Mouse (Mus musculus): ENCODE results near the gene Amot. TPM values are rescaled to one million over a fixed set of nuclear protein-coding genes. Genes with fewer than 3 reads are reported as not detected.

The Amot gene
- total and polyA plus RNA-seq, 2 experiments from 2014 or later, result 7.7 to 18.3 TPM

DNA sequence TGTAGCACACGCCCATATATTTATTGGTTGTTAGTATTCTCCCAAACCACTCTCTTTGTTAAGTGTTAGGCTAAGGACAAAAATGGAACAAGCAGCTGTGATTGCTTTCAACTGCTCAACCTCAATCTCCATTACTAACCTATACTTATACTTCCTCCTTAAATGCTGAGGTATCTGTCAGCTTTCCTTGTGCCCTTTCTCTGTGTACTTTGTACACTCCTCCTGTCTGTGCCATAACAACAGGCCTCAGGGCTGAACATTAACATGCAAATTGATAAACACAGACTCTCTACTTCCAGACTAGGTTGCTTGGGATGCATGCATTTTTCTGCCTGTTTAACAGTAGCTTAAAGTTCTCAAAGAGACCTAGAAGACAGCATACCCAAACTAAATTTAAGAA lies 76.2 kb downstream of the Amot start:
- H3K27me3 ChIP-seq (ENCODE audit: insufficient read depth, low read length), result no peaks in the 10 kb centered on the region

GRCm38 (mm10) chrX:145424026-145424425 lies 81.0 kb downstream of the Amot start:
- Histone ChIP-seq H3K4me3 (ENCODE audit: low read depth, low read length) (no peak overlapping the region), H3K9ac (no peak overlapping the region), H3K4me1 (ENCODE audit: insufficient read depth) (no peaks in the 10 kb centered on the region), H3K9me3 (ENCODE audit: low read length) (no peaks in the 10 kb centered on the region), H3K36me3 (ENCODE audit: insufficient read depth) (no peaks in the 10 kb centered on the region), H3K4me2 (ENCODE audit: low read depth) (no peak overlapping the region), H3K27me3 (ENCODE audit: insufficient read depth, low read length) (no peaks in the 10 kb centered on the region), H3K27ac (ENCODE audit: low read depth, low read length) (no peak overlapping the region)
- TF ChIP-seq CTCF (IDR thresholded peaks at IDR 0.05; ENCODE audit: low read depth), result no peak
- DNase-seq, result peak; percentile 1
- peak; percentile 73 for ATAC-seq
- 32% methylated on average over 2 of the region's 2 CpGs for WGBS

More for the DNA sequence above, 76.2 kb downstream of the Amot start:
- 75% methylated on average over 1 of the region's 1 CpGs for WGBS
- H3K27ac ChIP-seq (ENCODE audit: low read depth, low read length), result no peak overlapping the region
- ATAC-seq (no peak), DNase-seq (no peak)
- H3K9ac ChIP-seq, result no peak overlapping the region
- TF ChIP-seq CTCF (IDR thresholded peaks at IDR 0.05; ENCODE audit: low read depth), result no peak
- H3K4me2 ChIP-seq (ENCODE audit: low read depth), result no peak overlapping the region
- no peak overlapping the region for H3K4me3 ChIP-seq (ENCODE audit: low read depth, low read length)
- no peaks in the 10 kb centered on the region for H3K36me3 ChIP-seq (ENCODE audit: insufficient read depth)
- no peaks in the 10 kb centered on the region for H3K4me1 ChIP-seq (ENCODE audit: insufficient read depth)
- H3K9me3 ChIP-seq (ENCODE audit: low read length), result no peaks in the 10 kb centered on the region

DNA sequence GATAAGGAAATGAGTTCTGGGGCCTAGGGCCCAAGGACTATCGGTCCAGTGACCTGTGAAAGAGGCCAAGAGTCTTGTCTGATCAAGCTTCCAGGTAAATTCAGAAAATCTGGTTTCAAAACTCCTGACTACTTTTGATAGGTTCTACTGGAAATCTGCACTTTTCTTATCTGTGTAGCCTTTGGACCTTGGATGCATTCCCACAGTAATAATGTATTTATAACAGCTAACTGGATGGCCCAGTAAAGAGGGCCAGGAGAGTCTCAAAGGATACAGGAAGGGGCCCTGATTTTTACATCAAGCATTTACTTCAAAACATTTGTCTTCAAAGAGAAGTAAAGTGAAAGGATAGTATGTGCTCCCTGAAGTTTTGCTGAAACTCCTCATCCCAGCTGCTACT lies 90.7 kb downstream of the Amot start:
- no peaks in the 10 kb centered on the region for H3K4me1 ChIP-seq (ENCODE audit: insufficient read depth)
- H3K27me3 ChIP-seq (ENCODE audit: insufficient read depth, low read length), result no peaks in the 10 kb centered on the region
- no peaks in the 10 kb centered on the region for H3K9me3 ChIP-seq (ENCODE audit: low read length)
- H3K36me3 ChIP-seq (ENCODE audit: insufficient read depth), result no peaks in the 10 kb centered on the region
- WGBS, result 61% methylated on average over 1 of the region's 1 CpGs
- H3K27ac ChIP-seq (ENCODE audit: low read depth, low read length), result no peak overlapping the region
- DNase-seq, result no peak
- H3K4me2 ChIP-seq (ENCODE audit: low read depth), result no peak overlapping the region
- H3K9ac ChIP-seq, result no peak overlapping the region
- ATAC-seq, result no peak
- TF ChIP-seq CTCF (IDR thresholded peaks at IDR 0.05; ENCODE audit: low read depth), result no peak
- H3K4me3 ChIP-seq (ENCODE audit: low read depth, low read length), result no peak overlapping the region

DNA sequence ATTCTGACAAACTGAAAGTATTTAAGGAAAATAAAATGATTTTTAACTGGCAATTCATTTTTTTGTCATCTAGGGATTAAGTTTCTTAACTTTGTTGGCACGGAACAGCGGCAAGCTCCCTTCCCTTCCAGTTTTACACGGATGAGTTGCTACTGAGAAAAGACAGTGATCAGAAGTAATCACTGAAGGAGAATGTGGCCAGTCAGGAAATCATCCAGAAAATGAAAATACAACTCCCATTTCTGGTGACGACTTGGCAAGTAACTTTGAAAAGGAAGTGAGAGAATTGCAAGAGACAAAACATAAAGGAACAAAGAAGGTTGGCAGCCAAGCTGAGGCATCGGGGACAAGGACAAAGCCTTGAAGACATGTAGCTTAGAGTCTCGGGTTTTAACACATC lies 93.6 kb downstream of the Amot start:
- DNase-seq (no peak), ATAC-seq (no peak)
- Histone ChIP-seq H3K4me1 (ENCODE audit: insufficient read depth) (no peaks in the 10 kb centered on the region), H3K27ac (ENCODE audit: low read depth, low read length) (no peak overlapping the region), H3K36me3 (ENCODE audit: insufficient read depth) (no peaks in the 10 kb centered on the region), H3K4me2 (ENCODE audit: low read depth) (no peak overlapping the region), H3K4me3 (ENCODE audit: low read depth, low read length) (no peak overlapping the region), H3K9me3 (ENCODE audit: low read length) (no peaks in the 10 kb centered on the region), H3K27me3 (ENCODE audit: insufficient read depth, low read length) (no peaks in the 10 kb centered on the region), H3K9ac (no peak overlapping the region)
- WGBS, result 30% methylated on average over 6 of the region's 6 CpGs
- TF ChIP-seq CTCF (IDR thresholded peaks at IDR 0.05; ENCODE audit: low read depth), result no peak

DNA sequence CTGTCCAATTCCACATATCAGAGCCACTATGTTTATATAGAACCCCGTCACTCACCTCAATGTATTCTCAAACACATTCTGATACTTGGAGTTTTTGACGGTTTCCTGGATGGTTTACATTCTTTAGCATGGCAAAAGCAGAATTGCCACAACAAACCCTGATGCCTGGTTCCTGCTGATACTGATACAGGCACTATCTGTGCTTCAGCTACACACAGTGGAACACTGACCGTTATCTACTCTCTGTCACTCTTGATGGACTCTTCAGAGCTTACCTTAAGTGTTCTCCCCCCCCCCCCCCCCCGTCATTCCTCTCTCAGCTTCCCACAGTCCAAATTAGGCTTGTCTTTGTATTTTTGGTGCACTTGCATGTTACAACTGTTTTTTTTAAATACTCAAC lies 98.9 kb downstream of the Amot start:
- Histone ChIP-seq H3K36me3 (ENCODE audit: insufficient read depth) (no peaks in the 10 kb centered on the region), H3K4me1 (ENCODE audit: insufficient read depth) (no peaks in the 10 kb centered on the region), H3K4me2 (ENCODE audit: low read depth) (no peak overlapping the region), H3K4me3 (ENCODE audit: low read depth, low read length) (no peak overlapping the region), H3K27me3 (ENCODE audit: insufficient read depth, low read length) (no peaks in the 10 kb centered on the region), H3K9me3 (ENCODE audit: low read length) (no peaks in the 10 kb centered on the region), H3K27ac (ENCODE audit: low read depth, low read length) (no peak overlapping the region), H3K9ac (no peak overlapping the region)
- DNase-seq (no peak), ATAC-seq (no peak)
- WGBS, result 78% methylated on average over 4 of the region's 4 CpGs
- no peak for TF ChIP-seq CTCF (IDR thresholded peaks at IDR 0.05; ENCODE audit: low read depth)

DNA sequence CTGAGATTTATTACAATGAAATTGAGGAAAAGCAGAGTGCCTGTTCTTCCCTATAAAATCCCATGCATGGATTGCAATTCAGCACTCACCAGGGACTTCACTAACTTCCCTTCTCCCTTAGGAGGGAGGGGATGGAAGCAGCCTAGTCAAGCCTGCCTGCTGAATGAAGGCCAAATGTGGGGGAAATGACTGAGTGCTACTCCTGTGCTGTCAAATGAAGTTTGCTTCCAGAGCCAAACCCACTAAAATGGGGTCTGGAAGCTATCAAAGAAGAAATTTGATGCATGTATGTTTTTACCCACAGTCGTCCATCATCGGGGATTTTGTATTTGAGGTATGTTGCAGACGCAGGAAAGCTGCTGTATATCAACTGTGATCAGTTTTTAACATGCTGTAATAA lies 103.1 kb downstream of the Amot start:
- Histone ChIP-seq H3K27me3 (ENCODE audit: insufficient read depth, low read length) (no peaks in the 10 kb centered on the region), H3K36me3 (ENCODE audit: insufficient read depth) (no peaks in the 10 kb centered on the region), H3K4me2 (ENCODE audit: low read depth) (no peak overlapping the region), H3K27ac (ENCODE audit: low read depth, low read length) (no peak overlapping the region), H3K4me3 (ENCODE audit: low read depth, low read length) (no peak overlapping the region), H3K9me3 (ENCODE audit: low read length) (no peaks in the 10 kb centered on the region), H3K4me1 (ENCODE audit: insufficient read depth) (no peaks in the 10 kb centered on the region), H3K9ac (no peak overlapping the region)
- TF ChIP-seq CTCF (IDR thresholded peaks at IDR 0.05; ENCODE audit: low read depth), result no peak
- DNase-seq (no peak), ATAC-seq (no peak)
- 71% methylated on average over 3 of the region's 3 CpGs for WGBS

DNA sequence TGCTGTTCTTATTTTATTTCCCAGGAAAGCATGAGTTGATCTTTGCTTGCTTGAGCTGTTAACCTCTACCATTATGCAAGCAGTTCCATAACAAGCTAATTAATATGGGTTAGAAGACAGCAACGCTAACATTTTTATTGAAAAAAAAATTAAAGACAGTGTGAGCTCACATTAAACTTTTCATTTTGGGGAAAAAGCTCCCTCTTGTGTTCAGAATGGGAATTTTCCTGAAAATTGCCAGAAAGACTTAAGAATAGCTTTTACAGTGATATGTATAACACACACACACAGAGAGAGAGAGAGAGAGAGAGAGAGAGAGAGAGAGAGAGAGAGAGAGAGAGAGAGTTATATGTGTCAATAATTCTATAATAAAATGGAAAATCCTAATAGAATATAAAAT lies 105.7 kb downstream of the Amot start:
- H3K4me2 ChIP-seq (ENCODE audit: low read depth), result no peak overlapping the region
- H3K9me3 ChIP-seq (ENCODE audit: low read length), result no peaks in the 10 kb centered on the region
- H3K9ac ChIP-seq, result no peak overlapping the region
- ATAC-seq, result no peak; the same call in 1 of the 2 replicates
- 17% methylated on average over 1 of the region's 1 CpGs for WGBS
- H3K4me3 ChIP-seq (ENCODE audit: low read depth, low read length), result no peak overlapping the region
- DNase-seq, result peak; percentile 78
- H3K4me1 ChIP-seq (ENCODE audit: insufficient read depth), result no peaks in the 10 kb centered on the region
- TF ChIP-seq CTCF (IDR thresholded peaks at IDR 0.05; ENCODE audit: low read depth), result peak; percentile 51
- H3K27me3 ChIP-seq (ENCODE audit: insufficient read depth, low read length), result no peaks in the 10 kb centered on the region
- no peaks in the 10 kb centered on the region for H3K36me3 ChIP-seq (ENCODE audit: insufficient read depth)
- H3K27ac ChIP-seq (ENCODE audit: low read depth, low read length), result no peak overlapping the region

Other genes starting within 250 kb of the Amot start
- gene Lhfpl1, start 156.1 kb downstream of the Amot start, total RNA-seq (2014; rRNA removed), result not detected in 2 replicates
- gene Lhfpl1, start 156.1 kb downstream of the Amot start, polyA plus RNA-seq (2015; fragmentation: Nextera tagmentation; extraction: Ambion mirVana), result 0.27 and 0.57 TPM in 2 replicates

All from forebrain, postnatal 0 days (tissue).